Mouse (Mus musculus): ENCODE results near the gene Col18a1.

Col18a1 gene

GRCm38 (mm10) chr10:77016499-77016898 is 149.8 kb downstream of the Col18a1 start:
- DNase-seq (ENCODE audit: low spot score in 2 of 2): no peak

- no peak for DNase-seq (ENCODE audit: low spot score in 2 of 2)
Observed at GRCm38 (mm10) chr10:77016080-77016479, 150.3 kb downstream of the Col18a1 start.

DNA sequence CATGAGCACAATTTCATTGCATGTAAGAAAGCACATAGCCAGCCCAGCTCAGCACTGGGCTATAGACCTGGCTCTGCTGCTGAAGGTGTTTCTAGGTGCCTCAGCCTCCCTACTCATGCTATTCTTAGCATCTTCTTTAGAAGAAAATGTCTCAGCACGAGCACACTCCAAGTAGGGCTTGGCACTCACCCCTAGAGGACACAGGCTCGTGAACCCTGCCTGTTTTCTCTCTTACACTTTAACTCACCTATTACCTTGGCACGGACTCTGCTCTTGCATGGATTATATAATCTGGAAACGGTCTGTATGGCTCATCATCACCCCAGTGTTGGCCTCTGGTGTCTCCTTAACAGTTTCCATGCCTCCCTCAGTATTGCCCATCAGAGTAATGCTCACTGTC is 154.7 kb downstream of the Col18a1 start:
- no peak for DNase-seq (ENCODE audit: low spot score in 2 of 2)

- DNase-seq (ENCODE audit: low spot score in 2 of 2): no peak
Observed at GRCm38 (mm10) chr10:77008698-77009097, 157.7 kb downstream of the Col18a1 start.

- DNase-seq (ENCODE audit: low spot score in 2 of 2): no peak
Observed at GRCm38 (mm10) chr10:77008109-77008561, 158.2 kb downstream of the Col18a1 start.

DNA sequence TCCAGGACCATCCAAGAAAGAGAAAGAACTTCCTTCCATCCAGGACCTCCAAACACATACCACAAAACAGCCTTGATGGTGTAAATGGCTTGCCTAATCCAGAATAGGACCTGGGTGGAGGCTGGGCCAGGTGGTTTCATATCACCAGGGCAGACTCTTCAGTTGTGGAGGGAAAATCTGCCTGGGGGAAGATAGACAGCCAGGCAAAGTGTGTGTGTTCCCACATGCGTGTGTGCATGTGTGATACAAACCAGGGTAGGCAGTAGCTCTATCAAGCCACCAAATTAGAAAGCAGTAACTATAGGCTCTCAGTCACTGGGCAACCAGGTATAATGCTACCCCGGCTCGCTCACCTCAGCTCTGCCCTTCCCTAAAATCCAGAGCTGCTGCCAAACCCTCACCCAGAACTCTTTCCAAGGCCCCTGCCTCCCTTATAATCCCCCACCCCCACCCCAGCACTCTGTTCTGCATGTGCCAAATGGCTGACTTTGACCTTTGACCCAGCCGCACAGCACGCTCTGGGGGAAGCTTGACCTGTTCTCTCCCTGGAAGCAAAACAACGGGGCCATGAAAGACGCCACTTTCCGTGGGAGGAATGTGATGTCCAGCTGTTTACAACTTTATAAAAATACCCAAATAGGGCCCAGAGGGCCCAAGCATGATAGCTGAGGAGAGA is 158.8 kb downstream of the Col18a1 start:
- no peak for DNase-seq (ENCODE audit: low spot score in 2 of 2)

DNA sequence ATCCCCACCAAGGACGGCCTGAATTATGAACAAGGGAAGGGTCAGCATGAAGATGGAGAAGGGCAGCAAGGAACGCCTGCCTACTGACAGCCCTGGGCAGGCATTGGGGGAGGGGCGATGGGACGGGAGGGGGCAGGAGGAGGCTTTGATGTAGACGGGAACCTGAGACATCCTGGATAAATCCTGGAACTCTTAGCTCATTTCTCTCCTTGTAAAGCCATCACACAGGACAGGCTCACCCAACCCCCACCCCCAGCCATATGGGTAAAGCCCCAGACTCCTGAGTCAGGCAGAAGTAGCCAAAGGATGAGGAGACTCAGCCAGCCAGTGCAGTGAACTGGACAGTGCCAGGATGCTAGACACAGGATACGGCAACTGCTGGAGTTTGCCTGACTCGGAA is 161.4 kb downstream of the Col18a1 start:
- DNase-seq (ENCODE audit: low spot score in 2 of 2): no peak

Data from spleen, postnatal 36 days (tissue).